Mouse (Mus musculus) cortical plate, adult 2 months (tissue): ENCODE data around the gene Map4k2. TPM values are rescaled to one million over a fixed set of nuclear protein-coding genes. Genes with fewer than 3 reads are reported as not detected.
A peak's percentile ranks its signal among the peaks of the same experiment; 100 is the strongest.

Source experiments
- H3K27ac ChIP-seq: fragments of 200-500 bp; 2 replicates; pipeline ENCODE4 v1.5.1; 2012; ENCODE audit warnings: low read length, control low read depth, inconsistent platforms; ENCODE audit not compliant: insufficient read depth
- H3K4me1 ChIP-seq: fragments of 200-500 bp; 2 replicates; pipeline ENCODE4 v1.6.1; 2011; ENCODE audit warnings: low read length; ENCODE audit not compliant: control insufficient read depth, insufficient read depth
- H3K4me3 ChIP-seq: fragments of 200-500 bp; 2 replicates; pipeline ENCODE4 v1.5.1; 2011; ENCODE audit warnings: mild to moderate bottlenecking, low read length, control low read depth; ENCODE audit not compliant: insufficient read depth
- CTCF ChIP-seq: fragments of 200-500 bp; IDR thresholded peaks from 2 replicates; pipeline ENCODE4 v1.5.1; 2011; ENCODE audit warnings: mild to moderate bottlenecking, control low read depth, low read length; ENCODE audit not compliant: insufficient read depth; ENCODE audit errors: extremely low read depth
- POLR2A ChIP-seq: fragments of 200-500 bp; IDR thresholded peaks from 2 replicates; pipeline ENCODE4 v1.6.1; 2011; ENCODE audit warnings: mild to moderate bottlenecking, low read length, control low read depth; ENCODE audit not compliant: insufficient read depth; ENCODE audit errors: extremely low read depth
- polyA plus RNA-seq: library from polyadenylated mRNA; depleted of rRNA; stranded (reverse); fragments of >200 nt; gene quantifications from 2 replicates; pipeline ENCODE4 v1.2.3, GENCODE M21; 2012

The Map4k2 gene
- polyA plus RNA-seq, 1 experiment = 237 TPM

- H3K27ac ChIP-seq = no peak overlapping the region
- no peak overlapping the region for H3K4me3 ChIP-seq
- no peaks in the 10 kb centered on the region; the same call in 1 of the 2 replicates for H3K4me1 ChIP-seq
- TF ChIP-seq POLR2A (no peak), CTCF (no peak)
Measured at GRCm38 (mm10) chr19:6361291-6361690, 20.4 kb downstream of the Map4k2 start.

GRCm38 (mm10) chr19:6363091-6363410 is 22.1 kb downstream of the Map4k2 start:
- Histone ChIP-seq H3K27ac (peak overlapping the region; percentile 22; the same call in 1 of the 2 replicates), H3K4me3 (peak overlapping the region; percentile 55), H3K4me1 (no peaks in the 10 kb centered on the region; the same call in 1 of the 2 replicates)
- no peak for TF ChIP-seq POLR2A
- TF ChIP-seq CTCF = no peak

GRCm38 (mm10) chr19:6363411-6364240 is 22.7 kb downstream of the Map4k2 start, which contains the start of gene Sf1:
Sf1 (plus strand) TSS chr19:6363690.
- Histone ChIP-seq H3K27ac (peak within 1 kb of the TSS; percentile 98), H3K4me3 (peak within 1 kb of the TSS; percentile 55), H3K4me1 (no peaks in the 10 kb centered on the region; the same call in 1 of the 2 replicates)
- TF ChIP-seq CTCF (no peak), POLR2A (peak; percentile 90)

GRCm38 (mm10) chr19:6364317-6364725 is 23.4 kb downstream of the Map4k2 start:
- peak; percentile 75 for TF ChIP-seq POLR2A
- no peak for TF ChIP-seq CTCF
- Histone ChIP-seq H3K27ac (peak overlapping the region; percentile 98), H3K4me3 (peak overlapping the region; percentile 55), H3K4me1 (no peaks in the 10 kb centered on the region; the same call in 1 of the 2 replicates)

- H3K4me3 ChIP-seq = peak overlapping the region; percentile 55
- peaks cover under 1% of the 10 kb centered on the region; the same call in 1 of the 2 replicates for H3K4me1 ChIP-seq
- H3K27ac ChIP-seq = no peak overlapping the region
- TF ChIP-seq CTCF (no peak), POLR2A (no peak)
Measured at GRCm38 (mm10) chr19:6364842-6365241, 23.9 kb downstream of the Map4k2 start.

GRCm38 (mm10) chr19:6370175-6370574 is 29.2 kb downstream of the Map4k2 start:
- Histone ChIP-seq H3K4me1 (peaks cover 2% of the 10 kb centered on the region; the same call in 1 of the 2 replicates), H3K4me3 (no peak overlapping the region), H3K27ac (no peak overlapping the region)
- TF ChIP-seq CTCF (no peak), POLR2A (no peak)

- TF ChIP-seq POLR2A (no peak), CTCF (no peak)
- Histone ChIP-seq H3K4me1 (peaks cover 2% of the 10 kb centered on the region; the same call in 1 of the 2 replicates), H3K27ac (no peak overlapping the region), H3K4me3 (no peak overlapping the region)
Measured at GRCm38 (mm10) chr19:6372433-6372832, 31.5 kb downstream of the Map4k2 start.

GRCm38 (mm10) chr19:6373539-6374400 is 32.8 kb downstream of the Map4k2 start:
- Histone ChIP-seq H3K27ac (no peak overlapping the region), H3K4me1 (peaks cover 2% of the 10 kb centered on the region; the same call in 1 of the 2 replicates), H3K4me3 (no peak overlapping the region)
- TF ChIP-seq POLR2A = no peak
- peak; percentile 50 for TF ChIP-seq CTCF

- Histone ChIP-seq H3K27ac (no peak overlapping the region), H3K4me1 (peaks cover 2% of the 10 kb centered on the region; the same call in 1 of the 2 replicates), H3K4me3 (no peak overlapping the region)
- TF ChIP-seq CTCF (no peak), POLR2A (no peak)
Measured at GRCm38 (mm10) chr19:6374571-6374970, 33.6 kb downstream of the Map4k2 start.
